Mouse (Mus musculus) heart, adult 2 months (tissue): ENCODE measurements around the gene Htr1a. TPM values are rescaled to one million over a fixed set of nuclear protein-coding genes. Genes with fewer than 3 reads are reported as not detected.
A peak's percentile ranks its signal among the peaks of the same experiment; 100 is the strongest.

Experiments used
- DNase-seq, 2 experiments: peaks; one replicate each; pipeline ENCODE4 v3.0.0; 2021
- H3K27ac ChIP-seq: fragments of 200-600 bp; 2 replicates; pipeline ENCODE4 v1.8.1; 2022
- H3K27me3 ChIP-seq: fragments of 200-500 bp; 2 replicates; pipeline ENCODE4 v1.6.1; 2012; ENCODE audit warnings: mild to moderate bottlenecking, low read length, inconsistent platforms, mixed read lengths; ENCODE audit not compliant: control insufficient read depth, insufficient read depth
- H3K36me3 ChIP-seq: fragments of 200-500 bp; 2 replicates; pipeline ENCODE4 v1.6.1; 2012; ENCODE audit warnings: low read length, inconsistent platforms; ENCODE audit not compliant: control insufficient read depth, insufficient read depth
- H3K4me1 ChIP-seq: fragments of 200-500 bp; 2 replicates; pipeline ENCODE4 v1.6.1; 2011; ENCODE audit warnings: low read length; ENCODE audit not compliant: control insufficient read depth, insufficient read depth
- H3K4me3 ChIP-seq: fragments of 200-600 bp; 2 replicates; pipeline ENCODE4 v1.8.1; 2022
- H3K79me2 ChIP-seq: fragments of 200-500 bp; replicated peaks from 2 replicates; pipeline ENCODE4 v1.6.1; 2012; ENCODE audit warnings: mild to moderate bottlenecking, inconsistent platforms, low read length, moderate library complexity, mixed read lengths; ENCODE audit not compliant: control insufficient read depth, insufficient read depth
- H3K9ac ChIP-seq: fragments of 200-500 bp; 2 replicates; pipeline ENCODE4 v1.6.1; 2012; ENCODE audit warnings: low read depth, mild to moderate bottlenecking, control low read depth, inconsistent platforms, low read length, mixed read lengths
- CTCF ChIP-seq: fragments of 200-600 bp; IDR thresholded peaks from 2 replicates; pipeline ENCODE4 v1.8.1; 2022; ENCODE audit warnings: antibody characterized with exemption, mild to moderate bottlenecking, moderate library complexity
- EP300 ChIP-seq: fragments of 200-500 bp; IDR thresholded peaks from 2 replicates; pipeline ENCODE4 v1.6.1; 2011; ENCODE audit warnings: low read depth, low read length, control low read depth; ENCODE audit not compliant: insufficient read depth
- POLR2A ChIP-seq: fragments of 200-500 bp; IDR thresholded peaks from 2 replicates; pipeline ENCODE4 v1.6.1; 2011; ENCODE audit warnings: mild to moderate bottlenecking, low read depth, low read length, control low read depth; ENCODE audit not compliant: insufficient read depth
- WGBS: fragments of 180-500 bp; shearing (Covaris S2); methylation state at CpG from one replicate; pipeline ENCODE4 v1.1.7; 2018; 5-methylcytosine and 5-hydroxymethylcytosine counted together
- intact Hi-C: fragments of 180-260 bp; cut with DNase I; formaldehyde crosslinking; loops from one replicate; pipeline ENCODE4 v1.15.1; 2025
- long read RNA-seq: library from polyadenylated mRNA; stranded (forward); transcript quantifications from one replicate; pipeline ENCODE4 v2.0.0, GENCODE M21; 2021
- polyA plus RNA-seq: library from polyadenylated mRNA; depleted of rRNA; stranded (reverse); fragments of >200 nt; gene quantifications from 2 replicates; pipeline ENCODE4 v1.2.3, GENCODE M21; 2012; rRNA removed
- total RNA-seq, 2 experiments: library from RNA; stranded (reverse); gene quantifications; 2 replicates each; pipeline ENCODE4 v1.2.3; 2021

Gene Htr1a
- total RNA-seq, result not detected
- polyA plus RNA-seq, result not detected in 2 replicates
- long read RNA-seq, result 0 reads

DNA sequence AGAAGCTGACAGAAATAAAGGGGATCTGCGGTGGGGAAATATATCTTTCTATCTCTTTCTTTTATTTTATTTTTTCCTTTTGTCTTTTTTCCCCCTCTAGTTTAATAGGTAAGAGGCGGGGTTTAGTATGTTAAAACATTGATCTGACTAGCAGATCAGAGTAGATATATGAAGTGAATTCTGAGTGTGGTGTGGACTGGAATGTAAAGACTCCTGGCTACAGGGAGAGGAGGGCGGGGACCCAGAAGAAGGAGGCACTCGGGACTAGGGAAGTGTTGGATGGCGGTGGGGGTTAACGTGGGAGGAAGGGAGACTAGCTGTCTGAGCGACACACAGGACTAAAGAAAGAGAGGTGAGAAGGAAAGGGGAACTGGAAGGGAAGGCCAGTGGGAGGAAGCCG, at the start of gene Htr1a:
TSS of gene Htr1a (plus strand) at position 301 of the 400 bp plus-strand sequence.
- TF ChIP-seq EP300, result no peak
- no peak for TF ChIP-seq CTCF
- TF ChIP-seq POLR2A, result no peak
- H3K36me3 ChIP-seq, result no peaks in the 10 kb centered on the region
- no peak for DNase-seq
- H3K4me3 ChIP-seq, result no peak within 1 kb of the TSS
- WGBS, result 6% methylated on average over 8 of the region's 8 CpGs
- H3K79me2 ChIP-seq, result no peaks in the 10 kb centered on the region
- no peak within 1 kb of the TSS for H3K27ac ChIP-seq
- H3K9ac ChIP-seq, result no peak within 1 kb of the TSS
- no peaks in the 10 kb centered on the region for H3K4me1 ChIP-seq
- no peaks in the 10 kb centered on the region; the same call in 1 of the 2 replicates for H3K27me3 ChIP-seq
- intact Hi-C loops, result no loop called here

DNA sequence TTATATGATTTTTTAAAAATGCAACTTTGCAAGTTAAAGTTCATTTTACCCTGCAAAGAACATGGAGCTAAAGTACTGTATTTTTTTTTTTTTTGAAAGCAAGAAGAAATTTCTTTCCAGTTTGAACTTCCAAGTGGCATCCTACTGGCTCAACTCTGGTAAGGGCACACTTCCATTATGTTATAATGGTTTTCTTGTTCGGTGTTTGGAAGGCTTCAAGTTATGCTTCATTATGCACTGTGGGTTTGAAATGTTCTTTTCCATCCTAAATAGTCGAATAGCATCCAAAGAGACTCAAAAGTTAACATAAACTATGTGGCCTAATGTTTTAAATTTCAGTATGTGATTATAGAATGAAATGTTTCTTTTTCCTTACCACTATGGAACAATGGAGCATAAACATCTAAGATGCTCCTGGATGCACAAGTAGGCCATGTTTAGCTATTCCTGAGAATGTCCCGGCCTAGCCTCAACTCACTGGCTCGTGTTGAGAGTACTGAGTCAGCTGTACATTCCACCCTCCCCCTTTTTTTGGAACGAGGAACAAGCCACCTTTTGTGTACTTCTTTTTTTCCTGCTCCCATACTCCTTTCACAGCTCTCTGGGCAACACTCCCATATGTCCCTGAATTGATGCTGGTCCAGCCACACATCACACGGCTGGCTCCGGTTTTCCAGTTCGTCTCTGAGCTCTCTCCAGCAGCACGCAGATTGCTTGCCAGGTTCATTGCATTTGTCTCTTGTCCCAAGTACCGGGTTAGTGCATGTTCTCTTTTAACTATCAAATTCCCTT, 31.7 kb upstream of the Htr1a start:
- intact Hi-C loops, result no loop called here
- Histone ChIP-seq H3K9ac (no peak overlapping the region), H3K79me2 (no peaks in the 10 kb centered on the region), H3K4me3 (no peak overlapping the region), H3K4me1 (no peaks in the 10 kb centered on the region), H3K36me3 (no peaks in the 10 kb centered on the region), H3K27ac (no peak overlapping the region), H3K27me3 (no peaks in the 10 kb centered on the region)
- DNase-seq, result no peak
- TF ChIP-seq EP300, result no peak
- no peak for TF ChIP-seq POLR2A
- no peak for TF ChIP-seq CTCF
- 57% methylated on average over 10 of the region's 10 CpGs for WGBS

DNA sequence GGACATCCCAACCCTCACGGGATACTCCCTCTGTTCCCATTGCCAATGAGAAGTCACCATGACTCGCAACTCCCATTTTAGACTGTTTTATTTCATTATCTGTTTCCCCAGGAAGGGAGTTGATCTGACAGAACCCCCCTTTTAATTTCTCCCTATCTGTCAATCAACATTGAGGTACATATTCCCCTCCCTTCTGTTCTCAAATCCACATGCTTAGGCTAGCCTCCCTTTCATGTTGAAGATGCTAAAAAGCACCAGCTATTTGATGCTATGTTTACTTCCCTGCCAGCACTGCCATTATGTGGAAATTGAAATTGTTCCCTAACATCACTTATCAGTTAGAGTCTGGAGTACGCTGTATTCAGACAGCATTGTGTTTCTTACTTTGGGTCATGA, 31.1 kb upstream of the Htr1a start:
- intact Hi-C loops, result no loop called here
- Histone ChIP-seq H3K36me3 (no peaks in the 10 kb centered on the region), H3K79me2 (no peaks in the 10 kb centered on the region), H3K27ac (no peak overlapping the region), H3K4me3 (no peak overlapping the region), H3K9ac (no peak overlapping the region), H3K4me1 (no peaks in the 10 kb centered on the region), H3K27me3 (no peaks in the 10 kb centered on the region)
- WGBS, result 75% methylated on average over 3 of the region's 3 CpGs
- no peak for DNase-seq
- no peak for TF ChIP-seq CTCF
- TF ChIP-seq POLR2A, result no peak
- no peak for TF ChIP-seq EP300

DNA sequence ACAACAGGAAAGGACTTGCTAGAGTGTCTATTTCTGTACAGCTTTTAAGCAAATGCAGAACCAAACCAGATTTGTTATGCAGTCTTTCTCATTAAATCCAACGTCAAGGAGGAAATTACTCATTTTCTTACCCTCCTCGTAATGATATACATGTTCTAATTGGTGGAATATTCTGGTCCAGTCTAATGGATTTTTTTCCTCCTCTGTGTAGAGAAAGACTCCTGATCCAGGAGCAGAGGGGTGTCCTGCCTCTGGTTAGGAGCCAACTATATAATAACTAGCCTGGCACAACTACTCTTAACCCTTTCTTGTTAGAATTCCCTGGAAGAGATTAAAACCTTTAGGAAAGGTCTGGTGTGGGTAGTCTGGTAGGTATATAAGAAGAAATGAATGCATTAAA, 10.3 kb upstream of the Htr1a start:
- no peak overlapping the region for H3K9ac ChIP-seq
- 57% methylated on average over 2 of the region's 2 CpGs for WGBS
- H3K36me3 ChIP-seq, result no peaks in the 10 kb centered on the region
- H3K27ac ChIP-seq, result no peak overlapping the region
- no peak for DNase-seq
- TF ChIP-seq POLR2A (no peak), EP300 (no peak), CTCF (no peak)
- no peaks in the 10 kb centered on the region for H3K4me1 ChIP-seq
- no peaks in the 10 kb centered on the region for H3K79me2 ChIP-seq
- H3K4me3 ChIP-seq, result no peak overlapping the region
- no peaks in the 10 kb centered on the region for H3K27me3 ChIP-seq
- intact Hi-C loops, result no loop called here

DNA sequence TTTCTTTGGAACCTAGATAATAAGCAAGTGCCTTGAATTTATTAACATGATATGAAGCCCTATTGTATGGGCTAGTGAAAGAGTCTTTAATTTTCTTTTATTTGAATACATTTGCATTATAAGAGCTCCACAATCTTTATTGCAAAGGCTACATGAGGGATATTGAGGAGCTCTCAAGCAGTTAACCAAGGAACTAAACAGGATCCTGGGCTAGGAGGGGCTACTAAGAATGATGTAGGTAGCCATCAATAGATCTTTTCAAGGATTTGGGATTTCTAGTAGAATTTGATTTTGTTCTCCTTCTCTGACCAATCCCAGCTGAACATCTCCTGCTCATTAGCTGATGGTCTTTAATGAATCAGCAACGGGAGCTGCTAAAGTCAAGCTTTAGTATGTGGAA, 9.8 kb upstream of the Htr1a start:
- TF ChIP-seq CTCF (no peak), POLR2A (no peak), EP300 (no peak)
- H3K4me3 ChIP-seq, result no peak overlapping the region
- H3K27ac ChIP-seq, result no peak overlapping the region
- H3K4me1 ChIP-seq, result no peaks in the 10 kb centered on the region
- no peaks in the 10 kb centered on the region for H3K36me3 ChIP-seq
- H3K79me2 ChIP-seq, result no peaks in the 10 kb centered on the region
- no peaks in the 10 kb centered on the region for H3K27me3 ChIP-seq
- no peak for DNase-seq
- intact Hi-C loops, result no loop called here
- 93% methylated on average over 1 of the region's 1 CpGs for WGBS
- H3K9ac ChIP-seq, result no peak overlapping the region

DNA sequence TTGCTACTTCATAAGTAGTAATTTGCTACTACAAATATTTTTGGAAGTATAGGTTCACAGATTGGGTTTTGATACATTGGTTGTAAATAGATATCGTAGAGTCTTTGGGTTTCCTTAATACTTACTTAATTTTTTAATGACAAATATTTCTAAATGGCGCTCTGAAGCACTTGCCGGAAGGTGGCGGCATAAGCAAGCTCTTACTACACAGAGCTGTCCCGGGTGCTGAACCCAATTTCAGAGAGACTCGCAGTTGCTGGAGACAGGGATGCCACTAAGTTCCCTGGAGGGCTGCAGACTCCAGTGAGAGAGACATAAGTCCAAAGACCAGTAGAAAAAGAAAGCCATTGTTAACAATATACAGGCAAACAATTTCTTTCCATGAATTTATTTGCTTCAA, 863 bp upstream of the Htr1a start:
- intact Hi-C loops, result no loop called here

More for the DNA sequence above, 863 bp upstream of the Htr1a start:
- no peaks in the 10 kb centered on the region; the same call in 1 of the 2 replicates for H3K27me3 ChIP-seq
- no peak overlapping the region for H3K4me3 ChIP-seq
- peak in 1 of 2 experiments; percentile 37 for DNase-seq
- H3K27ac ChIP-seq, result no peak overlapping the region
- TF ChIP-seq CTCF, result peak; percentile 65
- TF ChIP-seq POLR2A, result no peak
- no peak for TF ChIP-seq EP300
- H3K36me3 ChIP-seq, result no peaks in the 10 kb centered on the region
- WGBS, result 5% methylated on average over 6 of the region's 6 CpGs
- H3K79me2 ChIP-seq, result no peaks in the 10 kb centered on the region
- no peak overlapping the region for H3K9ac ChIP-seq
- no peaks in the 10 kb centered on the region for H3K4me1 ChIP-seq
